Mouse (Mus musculus) bone marrow, adult 2 months (tissue): Measurements from ENCODE around the gene Majin.

Experiments used
- CTCF ChIP-seq: fragments of 200-500 bp; IDR thresholded peaks from 2 replicates; pipeline ENCODE4 v1.5.1; 2011; ENCODE audit warnings: low read length, control low read depth; ENCODE audit not compliant: control insufficient read depth, insufficient read depth
- POLR2A ChIP-seq: fragments of 200-500 bp; IDR thresholded peaks from 2 replicates; pipeline ENCODE4 v1.6.1; 2011; ENCODE audit warnings: low read depth, mild to moderate bottlenecking, control low read depth, low read length, borderline replicate concordance; ENCODE audit not compliant: control insufficient read depth

DNA sequence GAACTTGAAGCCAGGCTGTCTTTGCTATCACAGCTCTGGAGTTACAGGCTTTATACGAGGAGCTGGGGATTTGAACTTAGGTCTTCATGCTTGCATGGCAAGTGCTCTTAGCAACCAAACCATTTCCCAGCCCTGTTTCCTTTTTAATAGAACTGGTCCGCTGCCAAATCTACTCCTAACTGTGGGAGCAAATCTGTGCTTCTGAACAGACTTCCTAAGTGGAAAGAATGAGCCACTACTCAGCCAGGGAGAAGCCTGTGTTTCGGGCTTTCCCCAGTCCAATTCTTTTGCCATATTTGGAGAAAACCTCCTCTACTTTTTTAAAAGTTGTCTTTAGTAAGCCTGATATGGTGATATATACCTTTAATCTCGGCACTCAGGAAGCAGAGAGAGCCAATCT, 88.5 kb downstream of the Majin start:
- TF ChIP-seq POLR2A (no peak), CTCF (no peak)
